Mouse (Mus musculus) CD4-positive helper T cell, adult 2 months (primary cell): Measurements from ENCODE around the gene Herc1.

Experiments used
- DNase-seq: peaks from one replicate; pipeline ENCODE4 v3.0.0-alpha.2; 2012; ENCODE audit warnings: low read depth, missing footprints, low spot score

Gene Herc1

DNA sequence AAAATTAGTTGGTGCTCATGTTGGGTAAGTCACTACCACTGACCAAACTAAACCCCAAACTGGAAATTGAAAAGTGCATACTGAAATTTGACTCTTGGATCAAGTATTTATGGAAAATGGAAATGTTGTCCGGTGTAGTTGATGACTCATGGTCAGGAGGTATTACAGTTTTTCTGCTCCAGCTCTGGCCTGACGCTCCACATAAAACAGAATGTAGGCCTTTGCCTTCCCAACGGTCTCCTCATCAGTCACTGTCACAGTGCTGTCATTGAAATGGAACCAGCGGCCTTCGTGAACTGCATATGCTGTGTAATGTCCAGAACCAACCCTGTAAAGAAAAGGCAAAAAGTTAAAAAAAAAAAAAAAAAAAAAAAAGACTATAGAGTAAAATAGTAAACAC is 168.0 kb downstream of the Herc1 start:
- no peak for DNase-seq

DNA sequence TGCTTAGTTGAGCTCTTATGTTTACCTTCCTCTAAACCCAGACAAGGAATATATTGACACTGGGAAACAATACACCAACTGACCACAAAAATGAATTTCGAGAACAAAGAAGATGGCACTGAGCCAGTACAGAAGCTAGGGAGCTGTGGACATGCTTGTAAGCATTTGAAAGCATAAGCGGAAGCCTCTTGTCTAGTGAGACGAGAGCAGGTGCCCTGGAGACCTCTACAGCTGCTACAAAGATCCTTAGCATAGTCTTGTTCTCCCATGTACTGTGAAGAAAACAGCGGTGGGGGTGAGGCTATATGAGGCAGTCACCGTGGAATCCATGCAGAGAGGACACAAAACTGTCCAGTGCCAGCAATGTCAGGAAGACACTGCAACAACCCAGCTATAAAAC is 168.7 kb downstream of the Herc1 start:
- DNase-seq: no peak

DNA sequence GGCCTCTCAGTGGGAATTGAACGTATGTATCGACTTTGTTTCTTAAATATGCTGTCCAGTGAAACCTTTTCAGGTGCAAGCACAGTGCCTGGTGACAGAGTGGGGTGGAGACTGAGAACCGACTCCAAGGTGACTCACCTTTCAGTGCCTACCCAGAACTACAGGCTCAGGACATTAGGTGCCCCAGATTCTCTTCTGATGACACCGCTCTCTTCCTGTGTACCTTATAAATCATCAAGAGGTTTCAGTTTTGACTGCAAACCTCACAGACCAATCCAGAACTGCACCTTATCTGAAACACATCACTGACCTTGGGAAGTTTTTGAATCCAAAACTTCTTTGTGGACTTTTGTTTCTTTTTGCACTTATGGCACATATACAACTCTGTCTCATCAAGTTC is 170.0 kb downstream of the Herc1 start:
- no peak for DNase-seq

DNA sequence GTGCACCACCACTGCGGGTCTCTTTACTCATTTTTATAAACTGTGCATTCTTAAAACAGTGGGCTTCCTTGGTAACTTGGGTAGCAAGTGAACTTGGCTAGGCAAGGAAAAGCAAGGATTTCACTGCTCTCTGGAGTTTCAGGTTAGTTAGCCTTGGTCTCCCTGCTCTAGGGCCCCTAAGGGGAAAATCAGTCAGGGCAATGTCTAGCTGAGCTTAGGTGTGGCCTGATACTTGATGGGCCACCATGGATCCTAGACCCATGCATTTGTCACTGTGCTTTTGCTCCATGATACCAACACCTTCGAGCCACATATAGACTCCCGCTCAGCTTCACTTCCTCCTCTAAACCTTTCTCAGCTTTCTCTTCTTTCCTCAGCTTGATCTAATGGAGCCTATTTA is 171.3 kb downstream of the Herc1 start:
- no peak for DNase-seq

DNA sequence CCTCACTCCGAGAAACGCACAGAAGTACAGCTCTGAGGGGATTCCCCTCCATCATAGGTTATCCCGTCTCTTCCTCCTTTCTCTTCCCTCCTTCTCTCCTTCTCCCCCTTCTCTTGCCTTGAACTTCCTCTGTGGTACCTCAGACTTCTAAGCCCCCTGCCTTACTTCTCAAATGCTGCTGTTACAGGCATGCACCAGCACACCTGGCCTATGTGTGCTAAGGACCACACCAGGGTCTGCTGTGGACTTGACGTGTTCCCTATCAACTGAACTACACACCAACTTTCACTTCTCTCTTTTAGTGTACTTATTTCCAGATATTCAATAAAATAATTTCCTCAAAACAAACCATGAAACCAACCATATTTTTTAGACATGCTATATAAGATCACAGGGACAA is 192.5 kb downstream of the Herc1 start:
- DNase-seq: no peak
